Mouse (Mus musculus) forebrain, embryonic 14.5 days (tissue): ENCODE measurements around the gene Bmpr2. TPM values are rescaled to one million over a fixed set of nuclear protein-coding genes. Genes with fewer than 3 reads are reported as not detected.

Experiments used
- ATAC-seq: fragments of 200-750 bp; cut with Nextera tagmentation; 2 replicates; pipeline ENCODE4 v1.8.0; 2017; ENCODE audit warnings: mild to moderate bottlenecking, moderate library complexity
- DNase-seq: peaks from one replicate; pipeline ENCODE4 v3.0.0-alpha.2; 2015; ENCODE audit warnings: low spot score
- H3K27ac ChIP-seq: fragments of 300-500 bp; sonication (generic); 2 replicates; pipeline ENCODE4 v1.5.1; 2014; ENCODE audit warnings: low read depth, mild to moderate bottlenecking, control low read depth, low read length, moderate library complexity
- H3K27me3 ChIP-seq: fragments of 300-500 bp; sonication (generic); replicated peaks from 2 replicates; pipeline ENCODE4 v1.6.1; 2014; ENCODE audit warnings: low read length, control low read depth, mixed read lengths; ENCODE audit not compliant: control insufficient read depth, insufficient read depth
- H3K36me3 ChIP-seq: fragments of 300-500 bp; sonication (generic); 2 replicates; pipeline ENCODE4 v1.6.1; 2014; ENCODE audit warnings: low read length, control low read depth; ENCODE audit not compliant: control insufficient read depth, insufficient read depth
- H3K4me1 ChIP-seq: fragments of 300-500 bp; sonication (generic); 2 replicates; pipeline ENCODE4 v1.6.1; 2014; ENCODE audit warnings: antibody characterized with exemption, low read length, control low read depth; ENCODE audit not compliant: control insufficient read depth, insufficient read depth
- H3K4me2 ChIP-seq: fragments of 300-500 bp; sonication (generic); 2 replicates; pipeline ENCODE4 v1.6.1; 2014; ENCODE audit warnings: mild to moderate bottlenecking, control low read depth, low read length
- H3K4me3 ChIP-seq: fragments of 300-500 bp; sonication (generic); 2 replicates; pipeline ENCODE4 v1.5.1; 2014; ENCODE audit warnings: low read depth, low read length, control low read depth
- H3K9ac ChIP-seq: fragments of 300-500 bp; sonication (generic); 2 replicates; pipeline ENCODE4 v1.6.1; 2014; ENCODE audit warnings: mild to moderate bottlenecking, low read length, control low read depth, moderate library complexity
- H3K9me3 ChIP-seq: fragments of 300-500 bp; sonication (generic); replicated peaks from 2 replicates; pipeline ENCODE4 v1.6.1; 2016; ENCODE audit warnings: low read length, control low read depth, mixed read lengths; ENCODE audit not compliant: control insufficient read depth
- WGBS: fragments of 180-500 bp; shearing (Covaris S2); extraction: QIAGEN DNeasy Blood & Tissue Kit; methylation state at CpG from one replicate; pipeline ENCODE4 v1.1.7; 2014; 5-methylcytosine and 5-hydroxymethylcytosine counted together
- polyA plus RNA-seq: library from polyadenylated mRNA; unstranded; fragments of >200 nt; fragmentation: Nextera tagmentation; extraction: Ambion mirVana; gene quantifications from 2 replicates; pipeline ENCODE4 v1.2.1, GENCODE M21; 2014

The Bmpr2 gene
- polyA plus RNA-seq, 1 experiment from 2014 or later, result 14.0 TPM

GRCm38 (mm10) chr1:59874023-59874422 is 110.8 kb downstream of the Bmpr2 start:
- no peak overlapping the region for H3K27ac ChIP-seq
- WGBS, result 95% methylated on average over 3 of the region's 3 CpGs
- no peak overlapping the region for H3K9ac ChIP-seq
- no peak overlapping the region for H3K4me2 ChIP-seq
- no peak for DNase-seq
- H3K36me3 ChIP-seq, result peaks cover 35% of the 10 kb centered on the region
- H3K27me3 ChIP-seq, result no peaks in the 10 kb centered on the region
- H3K4me1 ChIP-seq, result no peaks in the 10 kb centered on the region
- ATAC-seq, result no peak
- H3K4me3 ChIP-seq, result no peak overlapping the region
- H3K9me3 ChIP-seq, result no peaks in the 10 kb centered on the region

GRCm38 (mm10) chr1:59878098-59878497 is 114.9 kb downstream of the Bmpr2 start:
- H3K4me3 ChIP-seq, result no peak overlapping the region
- H3K27me3 ChIP-seq, result no peaks in the 10 kb centered on the region
- 95% methylated on average over 7 of the region's 7 CpGs for WGBS
- H3K9ac ChIP-seq, result no peak overlapping the region
- ATAC-seq (no peak), DNase-seq (no peak)
- peaks cover 26% of the 10 kb centered on the region for H3K36me3 ChIP-seq
- H3K9me3 ChIP-seq, result no peaks in the 10 kb centered on the region
- H3K4me1 ChIP-seq, result no peaks in the 10 kb centered on the region
- H3K27ac ChIP-seq, result no peak overlapping the region
- H3K4me2 ChIP-seq, result no peak overlapping the region

- no peak overlapping the region for H3K4me3 ChIP-seq
- H3K27ac ChIP-seq, result no peak overlapping the region
- no peaks in the 10 kb centered on the region for H3K27me3 ChIP-seq
- peaks cover 13% of the 10 kb centered on the region; the same call in 1 of the 2 replicates for H3K36me3 ChIP-seq
- no peak overlapping the region for H3K4me2 ChIP-seq
- ATAC-seq, result peak; percentile 74
- H3K4me1 ChIP-seq, result 0 out of 2 replicates have a peak, but pooled peaks cover 2% of the 10 kb centered on the region
- peak; percentile 80 for DNase-seq
- no peaks in the 10 kb centered on the region for H3K9me3 ChIP-seq
- WGBS, result 33% methylated on average over 3 of the region's 3 CpGs
- H3K9ac ChIP-seq, result no peak overlapping the region
Measured at GRCm38 (mm10) chr1:59883349-59884134, 120.3 kb downstream of the Bmpr2 start.

- Histone ChIP-seq H3K36me3 (no peaks in the 10 kb centered on the region), H3K27ac (no peak overlapping the region), H3K4me3 (no peak overlapping the region), H3K4me1 (0 out of 2 replicates have a peak, but pooled peaks cover 2% of the 10 kb centered on the region), H3K9me3 (no peaks in the 10 kb centered on the region), H3K4me2 (no peak overlapping the region), H3K27me3 (no peaks in the 10 kb centered on the region), H3K9ac (no peak overlapping the region)
- ATAC-seq (no peak), DNase-seq (peak; percentile 11)
- 30% methylated on average over 4 of the region's 4 CpGs for WGBS
Measured at GRCm38 (mm10) chr1:59886899-59887298, 123.7 kb downstream of the Bmpr2 start.

GRCm38 (mm10) chr1:59888018-59888417 is 124.8 kb downstream of the Bmpr2 start:
- 0 out of 2 replicates have a peak, but pooled peaks cover 2% of the 10 kb centered on the region for H3K4me1 ChIP-seq
- H3K4me2 ChIP-seq, result no peak overlapping the region
- no peak overlapping the region for H3K9ac ChIP-seq
- no peaks in the 10 kb centered on the region for H3K9me3 ChIP-seq
- H3K27ac ChIP-seq, result no peak overlapping the region
- DNase-seq (no peak), ATAC-seq (no peak)
- no peaks in the 10 kb centered on the region for H3K36me3 ChIP-seq
- H3K27me3 ChIP-seq, result no peaks in the 10 kb centered on the region
- H3K4me3 ChIP-seq, result no peak overlapping the region

- ATAC-seq, result no peak
- Histone ChIP-seq H3K9me3 (no peaks in the 10 kb centered on the region), H3K4me2 (no peak overlapping the region), H3K27ac (no peak overlapping the region), H3K9ac (no peak overlapping the region), H3K4me3 (no peak overlapping the region), H3K4me1 (0 out of 2 replicates have a peak, but pooled peaks cover 2% of the 10 kb centered on the region), H3K36me3 (no peaks in the 10 kb centered on the region), H3K27me3 (no peaks in the 10 kb centered on the region)
- 76% methylated on average over 4 of the region's 4 CpGs for WGBS
- no peak for DNase-seq
Measured at GRCm38 (mm10) chr1:59891185-59891584, 128.0 kb downstream of the Bmpr2 start.

GRCm38 (mm10) chr1:59892777-59893176 is 129.6 kb downstream of the Bmpr2 start:
- Histone ChIP-seq H3K4me2 (no peak overlapping the region), H3K4me1 (0 out of 2 replicates have a peak, but pooled peaks cover 2% of the 10 kb centered on the region), H3K4me3 (no peak overlapping the region), H3K36me3 (no peaks in the 10 kb centered on the region), H3K27me3 (no peaks in the 10 kb centered on the region), H3K9me3 (no peaks in the 10 kb centered on the region), H3K9ac (no peak overlapping the region), H3K27ac (no peak overlapping the region)
- ATAC-seq, result no peak
- WGBS, result 88% methylated on average over 8 of the region's 8 CpGs
- DNase-seq, result no peak

- Histone ChIP-seq H3K27me3 (no peaks in the 10 kb centered on the region), H3K4me1 (no peaks in the 10 kb centered on the region), H3K9ac (no peak overlapping the region), H3K4me3 (no peak overlapping the region), H3K9me3 (no peaks in the 10 kb centered on the region), H3K27ac (no peak overlapping the region), H3K4me2 (no peak overlapping the region), H3K36me3 (no peaks in the 10 kb centered on the region)
- DNase-seq (no peak), ATAC-seq (no peak)
- 91% methylated on average over 4 of the region's 4 CpGs for WGBS
Measured at GRCm38 (mm10) chr1:59894025-59894424, 130.8 kb downstream of the Bmpr2 start.

- Histone ChIP-seq H3K27me3 (no peaks in the 10 kb centered on the region), H3K4me2 (no peak overlapping the region), H3K9ac (no peak overlapping the region), H3K4me3 (no peak overlapping the region), H3K36me3 (no peaks in the 10 kb centered on the region), H3K27ac (no peak overlapping the region), H3K9me3 (no peaks in the 10 kb centered on the region), H3K4me1 (no peaks in the 10 kb centered on the region)
- peak; percentile 17 for DNase-seq
- no peak for ATAC-seq
- WGBS, result 37% methylated on average over 4 of the region's 4 CpGs
Measured at GRCm38 (mm10) chr1:59895456-59895855, 132.3 kb downstream of the Bmpr2 start.
